Mouse (Mus musculus) erythroblast, adult 5-6 weeks (primary cell): ENCODE measurements around the gene A630023A22Rik. TPM values are rescaled to one million over a fixed set of nuclear protein-coding genes. Genes with fewer than 3 reads are reported as not detected.

ENCODE experiments used
- ATAC-seq: replicated peaks from 2 replicates; pipeline ENCODE4 v1.8.0; 2016; ENCODE audit warnings: moderate number of reproducible peaks, mild to moderate bottlenecking, moderate TSS enrichment, inconsistent platforms; ENCODE audit not compliant: poor library complexity, low FRiP score, severe bottlenecking
- total RNA-seq, 2 experiments: library from RNA; stranded (forward) in 1 of 2; stranded (reverse) in 1 of 2; fragments of 150-400 nt in 1 of 2; fragments of 200-764, 138-1000 nt in 1 of 2; gene quantifications; 2 replicates each; pipeline versions ENCODE4 v1.2.3 to v1.2.4; 2015 to 2017; ENCODE audit warnings: low replicate concordance in 2 of 2

Gene A630023A22Rik
- not detected in 2 replicates for total RNA-seq (2015; ENCODE audit: low replicate concordance)
- total RNA-seq (2017; ENCODE audit: low replicate concordance) = not detected in 2 replicates

- no peak for ATAC-seq
These were observed at the start of gene A630023A22Rik for GRCm38 (mm10) chr14:34102601-34103000. TSS of gene A630023A22Rik (minus strand) at chr14:34102754.

- no peak for ATAC-seq
These were observed 49.8 kb upstream of the A630023A22Rik start, which contains the start of gene Npy4r for GRCm38 (mm10) chr14:34152342-34152741. TSS of gene Npy4r (minus strand) at chr14:34152489.

GRCm38 (mm10) chr14:34142915-34143314, 40.4 kb upstream of the A630023A22Rik start:
- no peak for ATAC-seq

GRCm38 (mm10) chr14:34142316-34142715, 39.8 kb upstream of the A630023A22Rik start:
- no peak for ATAC-seq

GRCm38 (mm10) chr14:34139671-34140664, 37.4 kb upstream of the A630023A22Rik start:
- ATAC-seq = no peak

- ATAC-seq = no peak
These were observed 32.8 kb upstream of the A630023A22Rik start for GRCm38 (mm10) chr14:34135391-34135790.

GRCm38 (mm10) chr14:34131216-34131615, 28.7 kb upstream of the A630023A22Rik start:
- ATAC-seq = no peak

GRCm38 (mm10) chr14:34121691-34122090, 19.1 kb upstream of the A630023A22Rik start:
- ATAC-seq = no peak

- ATAC-seq = no peak
These were observed 18.4 kb upstream of the A630023A22Rik start for GRCm38 (mm10) chr14:34120923-34121351.

GRCm38 (mm10) chr14:34120016-34120910, 17.7 kb upstream of the A630023A22Rik start:
- no peak for ATAC-seq

GRCm38 (mm10) chr14:34119046-34119723, 16.6 kb upstream of the A630023A22Rik start:
- ATAC-seq = no peak

- ATAC-seq = no peak
These were observed 11.8 kb upstream of the A630023A22Rik start for GRCm38 (mm10) chr14:34114311-34114710.

- ATAC-seq = no peak
These were observed 5.0 kb upstream of the A630023A22Rik start for GRCm38 (mm10) chr14:34107594-34107993.

- ATAC-seq = no peak
These were observed 4.0 kb upstream of the A630023A22Rik start for GRCm38 (mm10) chr14:34106389-34107062.

- no peak for ATAC-seq
These were observed 2.3 kb upstream of the A630023A22Rik start for GRCm38 (mm10) chr14:34104892-34105291.

GRCm38 (mm10) chr14:34103855-34104254, 1.3 kb upstream of the A630023A22Rik start:
- no peak for ATAC-seq

- ATAC-seq = no peak
These were observed 6.4 kb downstream of the A630023A22Rik start for GRCm38 (mm10) chr14:34096161-34096560.

- ATAC-seq = no peak
These were observed 9.7 kb downstream of the A630023A22Rik start for GRCm38 (mm10) chr14:34092856-34093255.

GRCm38 (mm10) chr14:34091475-34091874, 11.1 kb downstream of the A630023A22Rik start:
- ATAC-seq = no peak
